Mouse (Mus musculus) lung, postnatal 0 days (tissue): ENCODE measurements around the gene Gm20822. TPM values are rescaled to one million over a fixed set of nuclear protein-coding genes. Genes with fewer than 3 reads are reported as not detected.
"Not testable (repeated sequence)": the region's sequence is repeated elsewhere in the genome, so short reads cannot be mapped to it uniquely, and the experiment has no call there.

Experiments used
- ATAC-seq: fragments of 200-750 bp; cut with Nextera tagmentation; 2 replicates; pipeline ENCODE4 v1.8.0; 2017; ENCODE audit warnings: moderate library complexity
- DNase-seq: peaks from one replicate; pipeline ENCODE4 v3.0.0-alpha.2; 2016; ENCODE audit warnings: low spot score
- H3K27ac ChIP-seq: fragments of 300-500 bp; sonication (generic); 2 replicates; pipeline ENCODE4 v1.5.1; 2014; ENCODE audit warnings: antibody characterized with exemption, mild to moderate bottlenecking, low read length, mixed read lengths
- H3K27me3 ChIP-seq: fragments of 300-500 bp; sonication (generic); replicated peaks from 2 replicates; pipeline ENCODE4 v1.6.1; 2014; ENCODE audit warnings: low read length, mixed read lengths; ENCODE audit not compliant: insufficient read depth
- H3K36me3 ChIP-seq: fragments of 300-500 bp; sonication (generic); 2 replicates; pipeline ENCODE4 v1.6.1; 2014; ENCODE audit warnings: low read length, mixed read lengths; ENCODE audit not compliant: insufficient read depth
- H3K4me1 ChIP-seq: fragments of 300-500 bp; sonication (generic); 2 replicates; pipeline ENCODE4 v1.6.1; 2014; ENCODE audit warnings: antibody characterized with exemption, low read depth, low read length, mixed read lengths; ENCODE audit not compliant: insufficient read depth
- H3K4me2 ChIP-seq: fragments of 300-500 bp; sonication (generic); replicated peaks from 2 replicates; pipeline ENCODE4 v1.6.1; 2014; ENCODE audit warnings: low read depth, mild to moderate bottlenecking, low read length, moderate library complexity, mixed read lengths
- H3K4me3 ChIP-seq: fragments of 300-500 bp; sonication (generic); 2 replicates; pipeline ENCODE4 v1.5.1; 2014; ENCODE audit warnings: low read depth, low read length
- H3K9ac ChIP-seq: fragments of 300-500 bp; sonication (generic); replicated peaks from 2 replicates; pipeline ENCODE4 v1.6.1; 2014; ENCODE audit warnings: low read depth, mild to moderate bottlenecking
- H3K9me3 ChIP-seq: fragments of 300-500 bp; sonication (generic); 2 replicates; pipeline ENCODE4 v1.6.1; 2016; ENCODE audit warnings: low read length, mixed read lengths
- WGBS: fragments of 180-500 bp; shearing (Covaris S2); extraction: QIAGEN DNeasy Blood & Tissue Kit; methylation state at CpG from one replicate; pipeline ENCODE4 v1.1.7; 2014; 5-methylcytosine and 5-hydroxymethylcytosine counted together
- polyA plus RNA-seq: library from polyadenylated mRNA; unstranded; fragments of >200 nt; fragmentation: Nextera tagmentation; extraction: Ambion mirVana; gene quantifications from 2 replicates; pipeline ENCODE4 v1.2.1, GENCODE M21; 2015

The Gm20822 gene
- not detected in 2 replicates for polyA plus RNA-seq

DNA sequence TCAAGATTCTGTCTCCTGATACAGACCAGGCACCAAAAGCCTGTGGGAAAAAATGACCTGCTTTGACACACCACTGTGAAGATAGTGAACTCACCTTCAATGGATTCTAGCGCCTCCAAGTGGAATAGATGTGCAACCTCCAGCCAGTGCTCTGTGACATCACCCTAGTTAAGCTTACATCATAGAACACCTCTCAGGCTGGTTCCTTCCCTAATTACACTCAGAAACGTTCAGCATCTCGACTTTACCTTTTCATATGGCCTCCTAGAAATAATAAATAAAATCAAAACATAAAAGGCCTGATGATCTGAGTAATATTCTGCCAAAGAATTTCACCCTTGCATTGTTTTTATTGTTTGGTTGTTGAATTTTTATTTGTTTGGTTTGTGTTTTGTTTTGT lies at the start of gene Gm20822:
Gene Gm20822, minus strand, starts transcription at position 101 of the 400 bp plus-strand sequence.
- not testable (repeated sequence) for H3K4me2 ChIP-seq, H3K27ac ChIP-seq, H3K9ac ChIP-seq, DNase-seq, H3K4me3 ChIP-seq, H3K27me3 ChIP-seq, H3K36me3 ChIP-seq, H3K9me3 ChIP-seq, ATAC-seq, H3K4me1 ChIP-seq
- no CpG with 5 or more reads among the region's 3 CpGs for WGBS
